Mouse (Mus musculus) CH12.LX (cell line): ENCODE measurements at regions not wholly inside any gene's neighbourhood (a gene's known extent, or its start where the extent isn't known, plus 50 kb on each side); places are given as distances from the start of the nearest gene placed in this dataset.

Source experiments
- CHD2 ChIP-seq: IDR thresholded peaks from 2 replicates; pipeline ENCODE4 v1.6.1; 2011; ENCODE audit warnings: low read length, improper control_type of control experiment
- CTCF ChIP-seq, 2 experiments: IDR thresholded peaks in 1 of 2; conservative IDR thresholded peaks in 1 of 2; 2 replicates each; pipeline ENCODE4 v1.5.1; 2011 to 2012; ENCODE audit warnings: low read depth in 2 of 2, low read length in 2 of 2, improper control_type of control experiment in 1 of 2, inconsistent platforms in 1 of 2, mild to moderate bottlenecking in 1 of 2, moderate library complexity in 1 of 2
- IRF4 ChIP-seq: IDR thresholded peaks from 2 replicates; pipeline ENCODE4 v1.6.1; 2014; ENCODE audit warnings: low read depth, mild to moderate bottlenecking, inconsistent platforms, low read length, improper control_type of control experiment
- MAFK ChIP-seq: IDR thresholded peaks from 2 replicates; pipeline ENCODE4 v1.6.1; 2011; ENCODE audit warnings: low read length, improper control_type of control experiment; ENCODE audit not compliant: insufficient replicate concordance
- MXI1 ChIP-seq: IDR thresholded peaks from 2 replicates; pipeline ENCODE4 v1.6.1; 2011; ENCODE audit warnings: mild to moderate bottlenecking, low read depth, low read length, improper control_type of control experiment
- PAX5 ChIP-seq: IDR thresholded peaks from 2 replicates; pipeline ENCODE4 v1.6.1; 2012; ENCODE audit warnings: low read length, inconsistent platforms, mixed read lengths
- POLR2A ChIP-seq: IDR thresholded peaks from 2 replicates; pipeline ENCODE4 v1.6.1; 2011; ENCODE audit warnings: low read depth, mild to moderate bottlenecking, improper control_type of control experiment, low read length
- TCF12 ChIP-seq: IDR thresholded peaks from 2 replicates; pipeline ENCODE4 v1.6.1; 2014; ENCODE audit warnings: low read depth, mild to moderate bottlenecking, inconsistent platforms, low read length, improper control_type of control experiment
- USF1 ChIP-seq: IDR thresholded peaks from 2 replicates; pipeline ENCODE4 v1.6.1; 2014; ENCODE audit warnings: low read depth, mild to moderate bottlenecking, inconsistent platforms, low read length, improper control_type of control experiment
- USF2 ChIP-seq: conservative IDR thresholded peaks from 2 replicates; pipeline ENCODE4 v1.6.1; 2011; ENCODE audit warnings: low read depth, low read length, improper control_type of control experiment
- ZKSCAN1 ChIP-seq: IDR thresholded peaks from 2 replicates; pipeline ENCODE4 v1.6.1; 2012; ENCODE audit warnings: low read depth, inconsistent platforms, low read length, improper control_type of control experiment, borderline replicate concordance
- ZNF384 ChIP-seq: IDR thresholded peaks from 2 replicates; pipeline ENCODE4 v1.6.1; 2012; ENCODE audit warnings: low read depth, low read length, improper control_type of control experiment, inconsistent platforms

DNA sequence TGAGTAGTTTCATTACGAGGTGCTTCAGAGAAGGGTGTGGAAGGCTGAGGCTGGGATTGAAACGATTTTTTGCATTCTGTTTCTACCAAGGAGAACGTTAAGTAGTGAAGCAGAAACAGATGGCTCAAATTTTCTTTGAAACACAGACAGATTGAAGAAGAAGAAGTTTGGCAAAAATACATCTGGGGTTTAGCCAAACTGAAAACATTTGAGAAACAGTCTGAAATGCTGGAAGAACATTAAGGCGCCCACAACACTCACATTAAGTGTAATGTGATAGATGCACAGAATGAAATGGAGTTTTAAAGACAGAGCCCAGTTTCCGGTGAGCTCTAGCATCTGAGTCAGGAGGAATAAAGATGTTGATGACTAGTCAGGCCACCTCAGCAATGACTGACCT, 275.5 kb downstream of the Gm5447 start:
- TF ChIP-seq ZNF384 (no peak), ZKSCAN1 (no peak), POLR2A (no peak), USF1 (no peak), CTCF (conservative IDR thresholded peaks at IDR 0.05 in 1 of 2, IDR thresholded peaks at IDR 0.05 in 1 of 2; ENCODE audit: low read depth in 2 of 2, low read length in 2 of 2) (no peak), TCF12 (no peak), CHD2 (no peak), USF2 (no peak), PAX5 (no peak), MAFK (no peak), IRF4 (no peak), MXI1 (no peak)
